Mouse (Mus musculus) neural tube, embryonic 11.5 days (tissue): Measurements from ENCODE around the gene Tbc1d32. TPM values are rescaled to one million over a fixed set of nuclear protein-coding genes. Genes with fewer than 3 reads are reported as not detected.

ENCODE experiments used
- ATAC-seq: fragments of 200-750 bp; cut with Nextera tagmentation; 2 replicates; pipeline ENCODE4 v1.8.0; 2017; ENCODE audit warnings: moderate number of reproducible peaks, mild to moderate bottlenecking, moderate TSS enrichment, moderate library complexity; ENCODE audit not compliant: insufficient read depth, low FRiP score, low TSS enrichment
- DNase-seq: peaks from one replicate; pipeline ENCODE4 v3.0.0-alpha.2; 2015; ENCODE audit warnings: low spot score
- H3K27ac ChIP-seq: fragments of 300-500 bp; sonication (generic); 2 replicates; pipeline ENCODE4 v1.5.1; 2014; ENCODE audit warnings: low read depth, mild to moderate bottlenecking, low read length
- H3K27me3 ChIP-seq: fragments of 300-500 bp; sonication (generic); 2 replicates; pipeline ENCODE4 v1.6.1; 2014; ENCODE audit warnings: mild to moderate bottlenecking, low read length, mixed read lengths; ENCODE audit not compliant: control insufficient read depth, insufficient read depth
- H3K36me3 ChIP-seq: fragments of 300-500 bp; sonication (generic); 2 replicates; pipeline ENCODE4 v1.6.1; 2014; ENCODE audit warnings: mild to moderate bottlenecking, low read length, moderate library complexity, mixed read lengths; ENCODE audit not compliant: control insufficient read depth, insufficient read depth
- H3K4me1 ChIP-seq: fragments of 300-500 bp; sonication (generic); 2 replicates; pipeline ENCODE4 v1.6.1; 2014; ENCODE audit warnings: low read length, mixed read lengths; ENCODE audit not compliant: control insufficient read depth, insufficient read depth
- H3K4me2 ChIP-seq: fragments of 300-500 bp; sonication (generic); 2 replicates; pipeline ENCODE4 v1.6.1; 2014; ENCODE audit warnings: low read depth, mild to moderate bottlenecking, moderate library complexity
- H3K4me3 ChIP-seq: fragments of 300-500 bp; sonication (generic); 2 replicates; pipeline ENCODE4 v1.5.1; 2014; ENCODE audit warnings: low read depth, low read length
- H3K9ac ChIP-seq: fragments of 300-500 bp; sonication (generic); 2 replicates; pipeline ENCODE4 v1.6.1; 2014; ENCODE audit warnings: mild to moderate bottlenecking, low read length
- H3K9me3 ChIP-seq: fragments of 300-500 bp; sonication (generic); 2 replicates; pipeline ENCODE4 v1.6.1; 2016; ENCODE audit warnings: low read length; ENCODE audit not compliant: control insufficient read depth
- WGBS: fragments of 180-500 bp; shearing (Covaris S2); extraction: QIAGEN DNeasy Blood & Tissue Kit; methylation state at CpG from one replicate; pipeline ENCODE4 v1.1.7; 2014; 5-methylcytosine and 5-hydroxymethylcytosine counted together
- polyA plus RNA-seq: library from polyadenylated mRNA; unstranded; fragments of >200 nt; fragmentation: Nextera tagmentation; extraction: Ambion mirVana; gene quantifications from 2 replicates; pipeline ENCODE4 v1.2.1, GENCODE M21; 2014

Tbc1d32 gene
- polyA plus RNA-seq, 1 experiment from 2014 or later: 4.2 TPM

- Histone ChIP-seq H3K9me3 (no peaks in the 10 kb centered on the region), H3K27me3 (no peaks in the 10 kb centered on the region), H3K4me1 (no peaks in the 10 kb centered on the region), H3K36me3 (no peaks in the 10 kb centered on the region), H3K27ac (no peak overlapping the region), H3K4me3 (no peak overlapping the region), H3K9ac (no peak overlapping the region), H3K4me2 (no peak overlapping the region)
- 34% methylated on average over 2 of the region's 2 CpGs for WGBS
- DNase-seq: peak; percentile 37
- ATAC-seq: peak; percentile 63; the same call in 1 of the 2 replicates
Observed at GRCm38 (mm10) chr10:55979898-55980521, 248.5 kb downstream of the Tbc1d32 start.

- Histone ChIP-seq H3K9ac (no peak overlapping the region), H3K27ac (no peak overlapping the region), H3K9me3 (no peaks in the 10 kb centered on the region), H3K4me3 (no peak overlapping the region), H3K27me3 (no peaks in the 10 kb centered on the region), H3K36me3 (no peaks in the 10 kb centered on the region), H3K4me2 (no peak overlapping the region), H3K4me1 (no peaks in the 10 kb centered on the region)
- ATAC-seq (no peak), DNase-seq (no peak)
- 76% methylated on average over 7 of the region's 7 CpGs for WGBS
Observed at GRCm38 (mm10) chr10:55978001-55978400, 250.5 kb downstream of the Tbc1d32 start.

Other genes with a start within 250 kb of the Tbc1d32 start
- 7.7 and 10.0 TPM in 2 replicates for gene Msl3l2, start 121.8 kb downstream of the Tbc1d32 start, polyA plus RNA-seq
- gene Gja1, start 148.6 kb upstream of the Tbc1d32 start, polyA plus RNA-seq: 157 and 158 TPM in 2 replicates